Mouse (Mus musculus) stomach, embryonic 16.5 days (tissue): ENCODE measurements around the gene Tmtc1. TPM values are rescaled to one million over a fixed set of nuclear protein-coding genes. Genes with fewer than 3 reads are reported as not detected.

Source experiments
- ATAC-seq: fragments of 200-750 bp; cut with Nextera tagmentation; 2 replicates; pipeline ENCODE4 v1.8.0; 2017; ENCODE audit warnings: moderate number of reproducible peaks, moderate TSS enrichment; ENCODE audit not compliant: insufficient read depth, low FRiP score
- H3K27ac ChIP-seq: fragments of 300-500 bp; sonication (generic); 2 replicates; pipeline ENCODE4 v1.5.1; 2014; ENCODE audit warnings: low read length
- H3K27me3 ChIP-seq: fragments of 300-500 bp; sonication (generic); 2 replicates; pipeline ENCODE4 v1.6.1; 2014; ENCODE audit warnings: low read length, control low read depth, mixed read lengths; ENCODE audit not compliant: control insufficient read depth, insufficient read depth
- H3K36me3 ChIP-seq: fragments of 300-500 bp; sonication (generic); 2 replicates; pipeline ENCODE4 v1.6.1; 2014; ENCODE audit warnings: low read length; ENCODE audit not compliant: control insufficient read depth, insufficient read depth
- H3K4me1 ChIP-seq: fragments of 300-500 bp; sonication (generic); 2 replicates; pipeline ENCODE4 v1.6.1; 2014; ENCODE audit warnings: low read length, control low read depth, mixed read lengths; ENCODE audit not compliant: control insufficient read depth, insufficient read depth
- H3K4me2 ChIP-seq: fragments of 300-500 bp; sonication (generic); 2 replicates; pipeline ENCODE4 v1.6.1; 2014; ENCODE audit warnings: low read depth, low read length, mixed read lengths
- H3K4me3 ChIP-seq: fragments of 300-500 bp; sonication (generic); replicated peaks from 2 replicates; pipeline ENCODE4 v1.5.1; 2014; ENCODE audit warnings: mild to moderate bottlenecking, low read length
- H3K9ac ChIP-seq: fragments of 300-500 bp; sonication (generic); 2 replicates; pipeline ENCODE4 v1.6.1; 2014; ENCODE audit warnings: low read length
- H3K9me3 ChIP-seq: fragments of 300-500 bp; sonication (generic); replicated peaks from 2 replicates; pipeline ENCODE4 v1.6.1; 2016; ENCODE audit warnings: low read length, control low read depth; ENCODE audit not compliant: control insufficient read depth
- whole genome bisulfite sequencing: fragments of 180-500 bp; shearing (Covaris S2); extraction: QIAGEN DNeasy Blood & Tissue Kit; methylation state at CpG from one replicate; pipeline ENCODE4 v1.1.7; 2014; 5-methylcytosine and 5-hydroxymethylcytosine counted together
- polyA plus RNA-seq: library from polyadenylated mRNA; unstranded; fragments of >200 nt; fragmentation: Nextera tagmentation; extraction: Ambion mirVana; gene quantifications from 2 replicates; pipeline ENCODE4 v1.2.1, GENCODE M21; 2015

Tmtc1 gene
- polyA plus RNA-seq, 1 experiment from 2014 or later, result 1.6 TPM

DNA sequence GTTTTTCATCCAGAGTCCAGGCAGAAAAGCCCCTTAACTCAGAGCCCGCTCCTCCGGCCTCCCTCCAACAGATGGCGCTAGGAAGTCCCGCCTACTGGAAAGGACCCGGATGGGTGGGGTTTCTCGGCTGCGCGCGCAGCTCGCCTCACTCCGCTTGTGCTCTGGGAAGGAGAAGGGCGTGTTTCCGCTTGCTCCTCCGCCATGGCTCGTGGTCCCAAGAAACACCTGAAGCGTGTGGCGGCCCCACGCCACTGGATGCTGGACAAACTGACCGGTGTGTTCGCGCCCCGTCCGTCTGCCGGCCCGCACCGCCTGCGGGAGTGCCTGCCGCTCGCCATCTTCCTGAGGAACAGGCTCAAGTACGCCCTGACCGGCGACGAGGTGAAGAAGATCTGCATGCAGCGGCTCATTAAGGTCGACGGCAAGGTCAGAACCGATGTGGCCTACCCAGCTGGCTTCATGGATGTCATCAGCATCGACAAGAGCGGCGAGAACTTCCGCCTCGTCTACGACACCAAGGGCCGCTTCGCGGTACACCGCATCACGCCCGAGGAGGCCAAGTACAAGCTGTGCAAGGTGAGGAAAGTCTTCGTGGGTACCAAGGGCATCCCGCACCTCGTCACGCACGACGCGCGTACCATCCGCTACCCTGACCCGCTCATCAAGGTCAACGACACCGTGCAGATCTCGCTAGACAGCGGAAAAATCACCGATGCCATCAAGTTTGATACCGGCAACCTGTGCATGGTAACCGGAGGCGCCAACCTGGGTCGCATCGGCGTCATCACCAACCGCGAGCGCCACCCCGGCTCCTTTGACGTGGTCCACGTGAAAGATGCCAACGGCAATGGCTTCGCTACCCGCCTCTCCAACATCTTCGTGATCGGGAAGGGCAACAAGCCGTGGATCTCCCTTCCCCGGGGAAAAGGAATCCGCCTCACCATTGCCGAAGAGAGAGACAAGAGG is 89.4 kb downstream of the Tmtc1 start:
- Histone ChIP-seq H3K9me3 (peaks cover 13% of the 10 kb centered on the region; the same call in 1 of the 2 replicates), H3K27ac (no peak overlapping the region), H3K36me3 (peaks cover 10% of the 10 kb centered on the region; the same call in 1 of the 2 replicates), H3K9ac (peak overlapping the region; percentile 55), H3K4me2 (peak overlapping the region; percentile 57), H3K27me3 (no peaks in the 10 kb centered on the region), H3K4me1 (no peaks in the 10 kb centered on the region), H3K4me3 (peak overlapping the region; percentile 46)
- peak; percentile 66; the same call in 1 of the 2 replicates for ATAC-seq
- 33% methylated on average over 85 of the region's 85 CpGs for WGBS

DNA sequence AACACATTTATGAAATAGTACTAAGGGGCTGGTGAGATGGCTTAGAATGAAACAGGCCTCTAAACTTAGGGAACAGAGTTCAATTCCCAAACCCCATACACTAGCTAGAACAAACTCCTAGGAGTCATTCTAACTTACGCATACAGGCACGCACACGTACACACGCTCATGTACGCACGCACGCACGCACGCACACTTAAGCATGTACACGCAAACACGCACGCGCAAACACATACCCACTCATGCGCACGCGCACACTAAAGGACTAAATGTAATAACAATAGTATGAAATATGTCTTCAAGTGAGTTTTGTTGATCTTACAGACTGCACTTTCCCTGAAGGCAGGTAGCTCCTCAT is 90.1 kb downstream of the Tmtc1 start:
- peaks cover 10% of the 10 kb centered on the region; the same call in 1 of the 2 replicates for H3K36me3 ChIP-seq
- no peak overlapping the region for H3K9ac ChIP-seq
- 81% methylated on average over 16 of the region's 16 CpGs for WGBS
- peaks cover 13% of the 10 kb centered on the region; the same call in 1 of the 2 replicates for H3K9me3 ChIP-seq
- no peaks in the 10 kb centered on the region for H3K27me3 ChIP-seq
- ATAC-seq, result 0 out of 2 replicates have a peak, but pooled peaks have one; percentile 13
- no peaks in the 10 kb centered on the region for H3K4me1 ChIP-seq
- H3K4me2 ChIP-seq, result peak overlapping the region; percentile 57
- peak overlapping the region; percentile 46 for H3K4me3 ChIP-seq
- no peak overlapping the region for H3K27ac ChIP-seq

DNA sequence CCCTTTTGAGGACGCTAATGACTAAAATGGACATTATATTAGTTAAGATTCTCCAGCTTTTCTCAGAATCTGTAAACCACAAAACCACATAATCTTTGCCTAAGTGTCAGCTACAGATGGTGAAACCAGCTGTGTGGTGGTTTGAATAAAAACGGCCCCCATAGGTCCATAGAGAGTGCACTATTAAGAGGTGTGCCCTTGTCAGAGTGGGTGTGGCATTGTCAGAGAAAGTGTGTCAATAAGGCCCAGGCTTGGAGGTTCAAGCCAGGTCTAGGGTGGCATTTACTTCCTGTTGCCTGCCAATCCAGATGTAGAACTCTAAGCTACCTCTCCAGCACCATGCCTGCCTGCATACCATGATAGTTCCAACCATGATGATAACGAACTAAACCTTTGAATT is 99.2 kb downstream of the Tmtc1 start:
- no peaks in the 10 kb centered on the region for H3K27me3 ChIP-seq
- WGBS, result 76% methylated on average over 3 of the region's 3 CpGs
- H3K9ac ChIP-seq, result no peak overlapping the region
- no peaks in the 10 kb centered on the region for H3K36me3 ChIP-seq
- H3K9me3 ChIP-seq, result no peaks in the 10 kb centered on the region
- H3K4me1 ChIP-seq, result no peaks in the 10 kb centered on the region
- H3K27ac ChIP-seq, result no peak overlapping the region
- no peak overlapping the region for H3K4me3 ChIP-seq
- no peak for ATAC-seq
- H3K4me2 ChIP-seq, result no peak overlapping the region

DNA sequence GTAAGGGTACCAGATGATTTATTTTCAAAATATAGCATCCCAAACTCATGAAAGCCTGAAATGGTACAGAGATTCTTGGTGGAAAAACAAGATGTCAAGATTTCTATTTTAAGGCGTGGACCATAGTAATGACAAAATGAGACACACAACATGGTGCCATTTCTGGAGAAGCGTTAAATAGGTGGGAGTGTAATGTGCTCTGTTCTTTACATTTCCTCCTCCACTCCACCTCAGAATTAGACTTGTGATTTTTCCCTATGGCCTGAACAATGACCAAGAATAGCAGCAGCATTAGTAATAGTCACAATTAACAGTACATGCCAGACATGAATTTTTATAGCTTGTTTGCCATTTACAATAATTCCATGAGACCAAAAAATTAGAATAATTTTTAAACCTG is 102.0 kb downstream of the Tmtc1 start:
- no peaks in the 10 kb centered on the region for H3K4me1 ChIP-seq
- no peak for ATAC-seq
- H3K27me3 ChIP-seq, result no peaks in the 10 kb centered on the region
- H3K36me3 ChIP-seq, result no peaks in the 10 kb centered on the region
- no peak overlapping the region for H3K9ac ChIP-seq
- H3K4me3 ChIP-seq, result no peak overlapping the region
- H3K9me3 ChIP-seq, result no peaks in the 10 kb centered on the region
- H3K4me2 ChIP-seq, result no peak overlapping the region
- 84% methylated on average over 2 of the region's 2 CpGs for WGBS
- no peak overlapping the region for H3K27ac ChIP-seq

DNA sequence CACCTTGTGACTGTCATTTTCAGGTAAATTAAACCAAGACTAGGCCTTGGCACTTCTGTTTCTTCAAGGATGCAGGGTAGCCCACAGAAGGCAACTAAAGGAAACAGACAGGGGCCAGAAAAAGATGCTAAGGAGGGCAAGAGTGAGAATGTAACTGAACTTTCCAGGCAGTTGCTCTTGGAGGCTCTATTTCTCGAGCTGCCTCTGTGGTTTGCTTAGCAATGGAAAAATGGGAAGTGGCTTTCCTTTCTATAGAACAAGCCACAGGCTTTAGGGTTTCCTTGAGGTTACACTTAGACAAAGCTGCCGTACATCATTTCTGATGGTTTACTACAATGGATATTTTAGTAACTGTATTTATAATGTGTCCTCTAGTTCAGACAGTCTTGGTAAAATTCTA is 102.4 kb downstream of the Tmtc1 start:
- Histone ChIP-seq H3K9me3 (no peaks in the 10 kb centered on the region), H3K9ac (no peak overlapping the region), H3K4me1 (no peaks in the 10 kb centered on the region), H3K4me2 (no peak overlapping the region), H3K4me3 (no peak overlapping the region), H3K27ac (no peak overlapping the region), H3K27me3 (no peaks in the 10 kb centered on the region), H3K36me3 (no peaks in the 10 kb centered on the region)
- ATAC-seq, result no peak
- WGBS, result 78% methylated on average over 2 of the region's 2 CpGs

DNA sequence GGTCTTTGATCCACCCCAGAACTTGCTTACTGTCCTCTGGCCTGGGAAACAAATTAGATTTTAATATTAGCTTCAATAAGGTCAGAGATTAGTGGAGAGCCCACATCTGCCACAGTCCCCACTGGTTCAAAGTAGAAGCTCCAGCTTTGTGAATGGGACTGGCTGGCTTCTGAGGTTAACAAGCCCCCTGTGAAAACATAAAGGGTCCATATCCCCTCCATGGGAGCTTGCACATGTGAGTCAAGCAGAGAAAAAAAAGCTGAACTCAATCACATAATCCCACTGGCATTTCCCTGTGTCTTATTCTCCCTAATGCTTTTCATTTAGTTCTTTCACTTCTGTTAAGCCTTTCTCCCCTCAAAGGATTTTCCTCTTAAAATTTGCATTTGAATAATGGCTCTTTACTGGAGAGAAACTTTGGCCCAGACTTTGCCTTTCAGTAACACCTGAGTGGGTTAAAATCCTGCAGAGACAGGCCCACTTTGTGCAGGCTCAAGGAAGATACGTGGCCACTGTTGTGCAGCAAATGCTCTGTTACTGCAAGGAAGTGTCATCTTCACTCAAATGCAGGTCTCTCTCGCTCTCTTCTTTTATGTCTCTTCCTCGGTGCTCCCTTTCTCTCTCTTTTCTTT is 105.7 kb downstream of the Tmtc1 start:
- no peak overlapping the region for H3K9ac ChIP-seq
- H3K4me1 ChIP-seq, result no peaks in the 10 kb centered on the region
- H3K27me3 ChIP-seq, result no peaks in the 10 kb centered on the region
- no peak overlapping the region for H3K4me2 ChIP-seq
- H3K9me3 ChIP-seq, result no peaks in the 10 kb centered on the region
- H3K27ac ChIP-seq, result no peak overlapping the region
- ATAC-seq, result no peak
- 78% methylated on average over 3 of the region's 3 CpGs for WGBS
- no peak overlapping the region for H3K4me3 ChIP-seq
- no peaks in the 10 kb centered on the region for H3K36me3 ChIP-seq

DNA sequence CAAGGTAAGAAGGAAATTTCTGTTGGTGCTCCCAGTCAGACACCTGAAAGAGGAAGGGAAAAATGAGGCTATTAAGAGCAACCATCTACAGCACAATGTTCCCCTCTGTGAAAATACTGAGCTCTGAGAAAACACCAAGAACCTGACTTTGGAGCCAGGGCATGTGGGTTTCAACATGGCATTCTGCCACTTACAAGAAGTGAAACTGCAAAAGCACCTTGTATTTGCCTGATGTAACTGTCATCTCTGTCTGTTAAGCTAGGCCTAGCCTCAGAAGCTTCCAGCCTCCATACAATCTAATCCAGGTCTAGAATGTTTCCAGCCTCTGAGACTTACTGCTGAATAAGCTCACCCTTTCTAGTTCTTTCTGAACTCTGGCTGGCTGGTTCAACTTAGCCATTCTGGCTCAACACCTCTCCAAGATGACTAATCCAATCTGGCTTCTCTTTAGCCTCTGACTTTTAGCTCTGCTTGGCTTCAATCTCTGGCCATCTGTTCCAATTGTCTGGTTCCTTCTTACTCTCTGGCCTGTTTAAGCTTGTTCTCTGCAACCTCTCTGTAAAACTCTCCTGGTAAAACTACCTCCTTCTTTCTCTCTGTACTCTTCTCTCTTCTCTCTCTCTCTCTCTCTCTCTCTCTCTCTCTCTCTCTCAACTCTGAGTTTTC is 107.8 kb downstream of the Tmtc1 start:
- Histone ChIP-seq H3K36me3 (no peaks in the 10 kb centered on the region; the same call in 1 of the 2 replicates), H3K4me2 (no peak overlapping the region), H3K9me3 (no peaks in the 10 kb centered on the region), H3K27me3 (no peaks in the 10 kb centered on the region), H3K27ac (no peak overlapping the region), H3K4me3 (no peak overlapping the region), H3K9ac (no peak overlapping the region), H3K4me1 (no peaks in the 10 kb centered on the region)
- no peak for ATAC-seq

DNA sequence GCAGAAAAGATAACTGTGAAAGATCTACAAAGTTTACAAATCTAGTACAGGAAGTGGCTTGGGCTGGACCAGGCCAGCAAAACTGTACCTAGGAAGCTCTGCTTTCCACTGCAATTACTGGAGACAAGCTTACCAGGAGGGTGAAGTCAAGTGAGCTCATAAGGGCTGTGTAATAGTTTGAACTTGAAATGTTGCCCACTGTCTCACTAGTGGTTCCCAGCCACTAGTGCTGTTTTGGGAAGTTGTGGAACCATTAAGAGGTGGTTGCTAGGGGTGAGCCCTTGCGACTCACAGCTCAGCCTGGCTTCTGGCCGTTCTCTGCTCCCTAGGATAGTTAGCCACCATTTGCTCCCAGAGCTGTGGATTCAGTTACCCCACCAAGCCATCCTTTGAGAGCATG is 112.3 kb downstream of the Tmtc1 start:
- ATAC-seq, result no peak
- 96% methylated on average over 2 of the region's 2 CpGs for WGBS
- Histone ChIP-seq H3K4me2 (no peak overlapping the region), H3K4me1 (no peaks in the 10 kb centered on the region), H3K9me3 (no peaks in the 10 kb centered on the region), H3K9ac (no peak overlapping the region), H3K27me3 (no peaks in the 10 kb centered on the region), H3K4me3 (no peak overlapping the region), H3K36me3 (no peaks in the 10 kb centered on the region; the same call in 1 of the 2 replicates), H3K27ac (no peak overlapping the region)

DNA sequence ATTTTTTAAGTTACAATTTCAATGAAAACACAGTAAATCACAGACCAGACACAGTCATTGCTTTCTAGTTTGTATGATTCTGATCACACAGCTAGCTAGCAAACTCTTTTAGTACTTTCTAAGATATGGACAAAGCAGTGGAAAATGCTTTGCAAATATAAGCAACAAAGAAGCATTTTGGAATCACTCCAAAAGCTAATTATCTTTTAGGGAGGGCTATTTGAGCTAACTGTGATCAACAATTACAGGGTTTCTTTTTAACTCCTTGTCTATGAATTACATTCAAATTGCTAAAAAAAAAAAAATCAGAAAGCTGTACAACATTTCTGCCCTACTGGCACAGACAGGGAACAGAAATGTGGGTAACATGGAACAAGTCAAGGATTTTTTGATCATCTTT is 114.2 kb downstream of the Tmtc1 start:
- Histone ChIP-seq H3K9ac (no peak overlapping the region), H3K27ac (no peak overlapping the region), H3K4me1 (no peaks in the 10 kb centered on the region), H3K4me2 (no peak overlapping the region), H3K27me3 (no peaks in the 10 kb centered on the region), H3K9me3 (no peaks in the 10 kb centered on the region), H3K36me3 (no peaks in the 10 kb centered on the region; the same call in 1 of the 2 replicates), H3K4me3 (no peak overlapping the region)
- no peak for ATAC-seq
